In the genomic region with DNA sequence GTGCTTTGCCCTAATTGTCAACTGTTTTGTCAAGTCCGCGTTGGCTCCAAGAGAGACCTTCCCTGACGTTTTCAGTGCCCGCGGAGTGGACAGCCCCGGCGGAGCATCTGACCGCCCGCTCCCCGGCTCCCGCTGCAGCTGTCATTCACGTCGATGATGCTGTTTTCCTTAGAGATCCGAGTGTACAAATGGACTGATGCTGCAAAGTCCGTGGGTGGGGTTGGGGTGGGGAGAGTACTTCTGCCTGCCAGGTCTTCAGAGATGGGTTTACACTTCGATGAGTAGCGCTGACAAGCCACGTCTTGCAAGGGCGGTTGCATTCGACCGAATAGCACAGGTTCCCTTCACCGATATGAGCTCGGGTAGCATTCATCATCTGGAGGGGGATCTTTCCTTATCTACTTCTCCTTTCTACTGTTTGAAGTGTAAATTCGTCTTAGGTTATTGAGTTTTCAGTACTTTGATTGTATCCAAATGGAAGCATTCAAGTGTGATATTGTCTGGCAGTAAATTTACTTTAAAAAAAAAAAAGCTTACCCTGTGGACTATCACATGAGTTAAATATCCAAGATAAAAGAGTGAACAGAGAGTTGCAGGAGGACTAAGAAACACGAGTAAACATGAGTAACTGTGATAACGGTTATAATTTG, we compare ENCODE assay signal across 7 mouse cellular contexts. TPM values are rescaled to one million over a fixed set of nuclear protein-coding genes. Genes with fewer than 3 reads are reported as not detected.
A peak's percentile ranks its signal among the peaks of the same experiment; 100 is the strongest.
DNase-seq lines count a peak whose midpoint lies in the region; ATAC-seq lines count a peak whose summit lies in the region.

No protein-coding gene starts in this region.

- DNase-seq in A20 (ENCODE audit: low read depth, low spot score) = peak; percentile 78
- DNase-seq in CD4-positive, CD25-positive, alpha-beta regulatory T cell, adult 2 months (ENCODE audit: low read depth, low spot score) = peak; percentile 52
- DNase-seq in forebrain, embryonic 10.5 days (ENCODE audit: extremely low spot score, low spot score) = no peak
- DNase-seq in liver, embryonic 11.5 days (ENCODE audit: low spot score) = no peak
- DNase-seq in gastrocnemius, postnatal 25 days = no peak
- no peak for DNase-seq in spleen, postnatal 36 days (ENCODE audit: low spot score in 2 of 2)

- H3K9ac ChIP-seq in liver, embryonic 11.5 days (ENCODE audit: low read depth, low read length) = peak overlapping the region; percentile 93
- peak overlapping the region; percentile 82 for H3K9ac ChIP-seq in stomach, embryonic 15.5 days

- 4% methylated on average over 26 of the region's 26 CpGs for WGBS in forebrain, embryonic 10.5 days
- WGBS in liver, embryonic 11.5 days = 2% methylated on average over 26 of the region's 26 CpGs
- WGBS in stomach, embryonic 15.5 days = 2% methylated on average over 26 of the region's 26 CpGs

- no peaks in the 10 kb centered on the region for H3K27me3 ChIP-seq in forebrain, embryonic 10.5 days (ENCODE audit: poor library complexity, severe bottlenecking)
- H3K27me3 ChIP-seq in liver, embryonic 11.5 days (replicated peaks; ENCODE audit: control insufficient read depth, insufficient read depth, low read length) = no peaks in the 10 kb centered on the region
- no peaks in the 10 kb centered on the region for H3K27me3 ChIP-seq in stomach, embryonic 15.5 days (replicated peaks)

- peak overlapping the region; percentile 97 for H3K27ac ChIP-seq in forebrain, embryonic 10.5 days
- peak overlapping the region; percentile 83; the same call in 1 of the 2 replicates for H3K27ac ChIP-seq in liver, embryonic 11.5 days (ENCODE audit: low read depth, low read length)
- peak overlapping the region; percentile 97 for H3K27ac ChIP-seq in stomach, embryonic 15.5 days

- H3K4me1 ChIP-seq in forebrain, embryonic 10.5 days = peaks cover 22% of the 10 kb centered on the region
- no peaks in the 10 kb centered on the region; the same call in 1 of the 2 replicates for H3K4me1 ChIP-seq in liver, embryonic 11.5 days (replicated peaks; ENCODE audit: control insufficient read depth, insufficient read depth, low read length)
- H3K4me1 ChIP-seq in stomach, embryonic 15.5 days = no peaks in the 10 kb centered on the region

- H3K36me3 ChIP-seq in forebrain, embryonic 10.5 days (replicated peaks) = no peaks in the 10 kb centered on the region
- H3K36me3 ChIP-seq in liver, embryonic 11.5 days (ENCODE audit: control insufficient read depth, insufficient read depth, low read length) = no peaks in the 10 kb centered on the region
- no peaks in the 10 kb centered on the region for H3K36me3 ChIP-seq in stomach, embryonic 15.5 days

- ATAC-seq in liver, embryonic 11.5 days (replicated peaks; ENCODE audit: low FRiP score) = peak; percentile 45
- ATAC-seq in stomach, embryonic 15.5 days (ENCODE audit: insufficient read depth, low FRiP score, low read depth) = peak; percentile 24

- peak overlapping the region; percentile 82 for H3K4me2 ChIP-seq in liver, embryonic 11.5 days
- peak overlapping the region; percentile 62 for H3K4me2 ChIP-seq in stomach, embryonic 15.5 days

- no peaks in the 10 kb centered on the region for H3K9me3 ChIP-seq in forebrain, embryonic 10.5 days
- no peaks in the 10 kb centered on the region for H3K9me3 ChIP-seq in liver, embryonic 11.5 days (ENCODE audit: control insufficient read depth, low read length)
- H3K9me3 ChIP-seq in stomach, embryonic 15.5 days = no peaks in the 10 kb centered on the region

- peak overlapping the region; percentile 81 for H3K4me3 ChIP-seq in forebrain, embryonic 10.5 days
- peak overlapping the region; percentile 79 for H3K4me3 ChIP-seq in liver, embryonic 11.5 days (ENCODE audit: low read depth, low read length)
- peak overlapping the region; percentile 79 for H3K4me3 ChIP-seq in stomach, embryonic 15.5 days (replicated peaks)

RNA-seq across cellular contexts. Expression of a gene that starts 21.3 kb away (rescaled TPM):
- polyA plus RNA-seq in forebrain, embryonic 10.5 days (2016; fragmentation: Nextera tagmentation; extraction: Ambion mirVana) = not detected in 2 replicates
- not detected in 2 replicates for polyA plus RNA-seq in liver, embryonic 11.5 days (2014; fragmentation: Nextera tagmentation; extraction: Ambion mirVana)
- not detected in 2 replicates for polyA plus RNA-seq in stomach, embryonic 15.5 days (2015; fragmentation: Nextera tagmentation; extraction: Ambion mirVana)
- total RNA-seq in gastrocnemius, postnatal 25 days (2021) = not detected

RNA-seq across cellular contexts. Expression of a gene that starts 35.0 kb away (rescaled TPM):
- polyA plus RNA-seq in forebrain, embryonic 10.5 days (2016; fragmentation: Nextera tagmentation; extraction: Ambion mirVana) = 34.4 and 36.2 TPM in 2 replicates
- polyA plus RNA-seq in liver, embryonic 11.5 days (2014; fragmentation: Nextera tagmentation; extraction: Ambion mirVana) = 19.5 and 21.4 TPM in 2 replicates
- 18.4 and 19.0 TPM in 2 replicates for polyA plus RNA-seq in stomach, embryonic 15.5 days (2015; fragmentation: Nextera tagmentation; extraction: Ambion mirVana)
- total RNA-seq in gastrocnemius, postnatal 25 days (2021) = 1 to 10 TPM; 6.2 to 8.3 TPM

Comparison
In these comparisons a context has a peak if more than half of its experiments do, and no peak if none do; other contexts are left out.
1. DNase-seq: peak in A20 (single experiment) and CD4-positive, CD25-positive, alpha-beta regulatory T cell, adult 2 months (single experiment); none in forebrain, embryonic 10.5 days (single experiment), liver, embryonic 11.5 days (single experiment), gastrocnemius, postnatal 25 days (single experiment) and spleen, postnatal 36 days (0 of 2).
2. Peak in every context shown above with its lines, with median percentiles within 50 percentile points of each other: H3K27ac ChIP-seq and H3K4me3 ChIP-seq.